Mouse (Mus musculus): ENCODE measurements around the gene Gm4177.
"Not testable (repeated sequence)": the region's sequence is repeated elsewhere in the genome, so short reads cannot be mapped to it uniquely, and the experiment has no call there.

Gene Gm4177

GRCm38 (mm10) chr7:21796628-21797027 is at the start of gene Gm4177:
Gene Gm4177, minus strand, starts transcription at chr7:21796728.
- DNase-seq, result not testable (repeated sequence)

GRCm38 (mm10) chr7:21844167-21844566 is 47.6 kb upstream of the Gm4177 start, which contains the start of gene Gm5725:
Gene Gm5725, minus strand, starts transcription at chr7:21844267.
- DNase-seq, result not testable (repeated sequence)

GRCm38 (mm10) chr7:21832051-21832450 is 35.5 kb upstream of the Gm4177 start, which contains the start of gene Vmn1r135:
Gene Vmn1r135, plus strand, starts transcription at chr7:21832351.
- DNase-seq, result not testable (repeated sequence)

GRCm38 (mm10) chr7:21761375-21761774 is 35.2 kb downstream of the Gm4177 start, which contains the start of gene Gm4175:
Gene Gm4175, minus strand, starts transcription at chr7:21761475.
- not testable (repeated sequence) for DNase-seq

Measured in thymus, postnatal 36 days (tissue).